Mouse (Mus musculus) cerebellum, postnatal 14 days (tissue): Measurements from ENCODE around the gene Kiz.

ENCODE experiments used
- DNase-seq, 2 experiments: peaks; one replicate each; pipeline ENCODE4 v3.0.0; 2021; ENCODE audit warnings: mixed read lengths in 2 of 2

The Kiz gene

DNA sequence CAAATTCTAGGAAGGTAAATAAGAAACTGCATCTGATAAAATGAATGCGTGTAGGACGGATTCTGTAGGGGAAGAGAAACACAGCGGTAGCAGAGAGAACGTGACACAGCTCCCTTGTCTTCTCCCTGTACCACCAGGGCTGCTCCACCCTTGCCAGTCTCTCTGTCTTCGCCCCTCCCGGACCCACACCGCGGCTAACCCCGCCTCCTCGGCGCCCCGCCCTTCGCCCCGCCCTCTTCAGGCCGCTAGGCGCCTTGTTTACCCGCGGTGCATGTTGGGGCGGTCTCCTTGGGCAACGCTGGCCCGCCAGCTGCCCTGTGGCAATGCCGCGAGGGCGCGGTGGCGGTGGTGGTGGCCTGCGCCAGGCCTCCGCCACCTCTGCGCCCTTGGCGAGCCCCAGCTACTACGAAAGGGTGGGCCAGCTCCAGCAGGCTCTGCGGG is at the start of gene Kiz:
Gene Kiz, plus strand, starts transcription at position 266 of the 441 bp plus-strand sequence.
- peak; percentile 95 to 96 for DNase-seq

DNA sequence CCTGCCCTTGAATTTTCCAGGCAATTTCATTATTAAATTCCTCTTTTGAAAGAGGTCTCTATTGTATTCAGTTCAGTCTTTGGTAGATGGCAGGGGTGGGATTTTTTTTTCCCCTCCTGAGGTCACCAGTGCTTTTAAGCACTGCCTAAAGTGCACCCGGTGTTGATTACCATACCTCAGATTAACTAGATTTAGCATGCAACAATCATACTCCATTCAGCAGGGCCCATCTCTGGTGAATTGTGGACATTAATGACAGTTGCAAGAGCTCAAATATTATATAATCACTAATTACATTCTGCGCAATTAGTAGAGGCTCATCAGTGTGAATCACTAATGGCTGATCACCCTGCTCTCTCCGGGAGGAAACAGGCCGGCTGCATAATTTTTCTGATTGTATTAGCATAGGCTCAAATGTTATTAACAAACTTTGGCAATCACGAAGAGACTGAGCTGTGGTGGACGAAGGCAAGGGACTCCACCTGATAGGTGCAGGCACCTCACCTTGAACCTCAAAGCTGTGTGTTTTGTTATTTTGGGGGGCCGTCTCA is 45.9 kb upstream of the Kiz start:
- no peak for DNase-seq

DNA sequence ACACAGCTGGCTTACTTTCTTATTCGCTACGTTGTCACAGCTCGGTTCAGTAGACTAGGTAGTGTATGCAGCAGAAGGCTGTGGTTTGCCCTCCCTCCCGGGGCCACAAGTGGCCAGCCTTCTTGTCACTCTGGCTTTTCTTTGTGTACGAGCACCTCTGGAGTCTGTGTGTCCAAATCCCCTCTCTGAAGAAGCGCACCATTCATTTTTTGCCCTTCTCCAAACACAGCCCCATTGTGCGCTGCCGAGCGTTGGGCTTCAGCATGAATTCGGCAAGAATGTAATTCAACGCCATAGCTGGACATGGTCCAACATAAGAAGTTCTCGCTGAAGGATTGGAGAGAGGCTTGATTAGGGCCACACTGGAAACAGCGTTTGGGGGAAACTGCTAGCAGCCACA is 45.0 kb upstream of the Kiz start:
- DNase-seq: no peak

DNA sequence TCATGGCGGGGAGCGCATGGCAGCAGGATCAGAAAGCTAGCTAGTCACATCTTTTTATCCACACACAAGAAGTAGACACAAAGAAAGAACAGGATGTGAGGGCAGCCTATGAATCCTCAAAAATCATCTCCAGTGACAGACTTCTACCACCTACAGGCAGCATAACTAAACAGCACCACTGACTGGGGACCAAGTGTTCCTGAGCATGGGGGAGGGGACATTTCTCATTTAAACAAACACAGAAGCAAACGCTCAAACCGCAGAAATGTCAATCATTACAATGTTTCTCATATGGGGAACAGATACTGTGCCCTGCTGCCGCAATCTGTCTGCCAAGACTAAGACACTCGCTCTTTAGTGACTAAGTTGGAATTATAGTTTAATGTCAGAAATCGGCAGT is 40.7 kb upstream of the Kiz start:
- DNase-seq: no peak

DNA sequence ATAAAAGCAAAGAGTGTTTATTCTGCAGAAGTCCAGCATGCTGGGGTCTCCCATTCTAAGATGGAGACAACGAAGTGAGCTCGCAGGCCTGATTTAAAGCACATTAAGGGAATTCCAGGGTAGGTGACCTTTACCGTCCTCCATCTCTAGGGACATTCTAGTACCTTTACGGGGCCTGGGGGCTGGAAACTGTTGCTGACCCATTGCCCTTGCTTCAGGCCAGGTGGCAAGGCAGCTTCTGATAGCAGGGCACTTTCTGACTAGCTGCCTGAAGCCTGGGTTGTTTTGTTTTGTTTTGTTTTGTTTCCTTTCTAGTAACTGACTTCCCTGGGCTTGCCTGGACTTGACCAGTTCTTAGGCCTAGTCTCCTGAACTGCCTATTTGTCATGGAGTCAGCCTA is 36.6 kb upstream of the Kiz start:
- DNase-seq: no peak

DNA sequence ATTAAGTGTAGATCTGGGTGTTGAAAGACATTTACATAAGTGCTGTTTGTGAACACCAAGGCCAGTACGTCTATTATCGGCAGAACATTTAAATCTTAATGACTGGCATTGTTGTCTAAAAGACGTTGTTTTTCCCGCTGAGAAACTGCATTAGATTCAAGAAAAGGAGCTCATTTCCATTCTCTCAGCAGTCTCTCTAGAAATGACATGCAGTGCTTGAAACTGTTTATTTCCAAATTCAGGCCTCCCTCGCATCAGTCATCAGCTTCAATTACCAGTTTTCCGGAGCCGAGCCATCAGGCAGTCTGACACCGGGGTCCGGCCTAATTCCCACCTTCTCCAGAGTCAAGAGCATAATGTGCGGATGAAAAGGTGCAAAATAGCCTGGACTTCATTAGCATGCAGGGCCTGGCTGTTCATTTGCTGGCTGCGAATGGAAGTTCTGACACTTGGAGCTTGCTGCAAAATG is 32.1 kb upstream of the Kiz start:
- DNase-seq: no peak

DNA sequence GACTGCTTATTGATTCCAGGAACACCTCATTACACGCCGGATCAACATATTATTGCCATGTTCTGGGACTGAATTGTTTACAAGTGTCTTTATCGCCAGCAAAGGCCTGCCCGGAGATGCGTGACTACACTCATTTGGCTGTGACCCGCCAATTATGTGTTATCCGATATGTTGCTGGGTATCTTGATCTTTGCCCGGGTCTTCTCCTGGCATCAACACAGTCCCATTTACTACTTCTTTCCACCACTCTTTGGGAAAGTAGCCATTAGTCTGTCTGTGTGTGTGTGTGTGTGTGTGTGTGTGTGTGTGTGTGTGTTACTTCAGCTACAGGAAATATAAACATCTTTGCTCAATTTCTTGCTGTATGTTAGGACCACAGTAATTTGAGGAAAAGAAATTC is 31.6 kb upstream of the Kiz start:
- DNase-seq: no peak

DNA sequence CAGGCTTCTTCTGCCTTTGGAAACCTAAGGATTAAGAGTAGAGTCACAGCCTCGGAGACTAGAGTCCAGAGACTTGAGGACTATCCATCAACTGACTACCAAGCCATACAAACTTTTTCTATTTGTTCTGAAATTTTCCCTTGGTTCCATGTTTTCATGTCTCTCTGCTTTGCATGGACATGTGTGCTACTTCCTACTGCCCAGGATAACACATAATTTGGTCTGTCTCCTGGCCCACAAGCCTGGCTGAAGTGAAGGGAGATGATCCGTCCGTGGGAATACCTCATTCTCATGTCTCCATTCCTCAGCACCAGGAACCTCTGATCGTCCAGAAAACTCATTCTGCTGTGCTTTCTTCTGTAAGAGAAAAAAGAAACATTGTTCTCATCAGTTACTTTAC is 27.7 kb upstream of the Kiz start:
- no peak for DNase-seq

DNA sequence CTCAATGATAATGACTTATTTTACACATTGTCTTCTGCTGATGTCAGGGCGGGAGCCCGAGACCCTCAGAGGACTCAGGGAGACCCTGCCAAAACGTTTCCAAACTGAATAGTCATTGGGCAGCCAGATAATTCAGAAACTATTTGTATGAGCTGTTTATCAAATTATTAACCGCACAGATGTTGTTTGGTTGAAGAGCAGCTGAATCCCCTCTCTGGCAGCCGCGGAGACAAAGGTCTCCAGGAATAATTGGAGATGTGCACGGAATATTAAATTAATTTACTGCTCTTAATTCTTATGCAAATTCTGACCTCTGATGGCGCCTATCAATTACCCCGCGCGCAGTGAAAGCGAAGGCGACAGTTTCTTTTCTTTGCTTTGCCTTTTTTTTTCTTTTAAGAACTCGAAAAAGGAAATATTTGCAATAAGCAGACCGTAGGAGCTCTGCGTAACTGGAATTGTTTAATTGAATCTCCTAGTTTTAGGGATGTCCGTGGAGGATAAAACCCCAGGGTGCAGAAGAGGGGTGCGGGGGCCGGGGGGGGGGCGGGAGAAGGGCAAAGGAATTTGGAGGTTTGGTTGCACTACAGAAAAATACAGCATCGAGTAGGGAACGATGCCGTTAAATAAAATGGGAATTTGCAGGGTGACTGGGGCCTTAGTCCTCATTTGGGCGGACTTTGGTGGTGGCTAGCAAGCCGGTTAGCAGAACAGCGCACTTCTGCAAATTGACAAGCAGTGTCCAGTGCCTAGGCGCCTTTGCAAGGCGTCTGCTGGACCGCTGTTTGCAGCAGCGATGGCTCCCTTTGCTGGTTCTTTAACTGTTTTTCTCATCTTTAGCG is 22.2 kb upstream of the Kiz start:
- DNase-seq: no peak

DNA sequence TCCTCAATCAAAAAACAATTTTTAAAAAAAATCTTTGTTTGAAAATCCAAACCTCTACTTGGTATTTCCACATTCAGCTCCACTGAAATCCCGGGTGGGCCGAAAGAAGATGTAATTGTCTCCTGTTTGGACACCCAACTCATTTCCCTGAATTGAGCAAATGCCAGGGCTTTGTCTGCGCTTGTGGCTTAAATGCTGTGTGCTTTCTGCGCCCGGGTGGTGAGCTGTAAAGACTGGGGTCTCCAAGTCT is 21.7 kb upstream of the Kiz start:
- peak in 1 of 2 experiments; percentile 43 for DNase-seq

DNA sequence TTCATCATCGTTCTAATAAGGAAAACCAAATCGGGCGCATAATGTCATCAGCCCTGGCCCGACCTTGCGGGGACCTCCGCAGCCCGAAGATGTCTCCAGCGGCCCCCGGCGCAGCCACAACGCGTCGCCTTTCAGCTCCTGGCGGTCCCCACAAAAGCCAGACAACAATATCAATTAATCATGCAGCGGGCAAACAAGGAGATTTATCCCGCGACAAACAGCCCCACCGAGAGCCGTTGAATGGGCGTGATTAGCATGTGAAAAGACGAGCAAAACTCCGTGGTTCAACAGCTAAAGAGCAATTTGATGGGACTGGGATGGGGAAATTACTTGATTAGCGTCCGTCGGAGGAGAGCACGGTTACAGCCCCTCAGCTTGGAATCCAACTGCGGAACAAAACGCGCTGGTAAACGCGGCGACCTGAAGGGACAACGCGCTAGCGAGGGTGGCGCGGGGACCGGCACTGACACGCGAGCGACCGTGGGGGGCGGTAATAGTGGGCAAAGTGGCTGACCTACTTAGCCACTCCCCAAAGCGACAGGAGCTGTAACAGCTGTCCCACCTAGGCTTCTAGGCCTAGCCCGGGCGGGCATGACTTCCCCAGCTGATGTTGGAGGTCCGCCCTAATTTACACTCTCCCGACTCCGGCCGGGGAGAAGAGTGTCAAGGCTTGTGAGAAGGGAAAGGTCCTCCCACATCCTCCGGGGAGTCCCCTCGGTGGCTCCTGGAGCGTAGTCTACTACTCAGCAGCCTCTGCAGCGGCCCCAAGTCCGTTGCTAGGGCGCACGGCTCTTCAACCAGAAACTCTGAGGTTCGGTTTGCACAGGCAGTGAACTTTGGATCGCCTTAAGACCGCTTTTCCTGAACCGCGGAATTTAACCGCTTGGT is 21.1 kb upstream of the Kiz start:
- peak in 1 of 2 experiments; percentile 42 for DNase-seq

DNA sequence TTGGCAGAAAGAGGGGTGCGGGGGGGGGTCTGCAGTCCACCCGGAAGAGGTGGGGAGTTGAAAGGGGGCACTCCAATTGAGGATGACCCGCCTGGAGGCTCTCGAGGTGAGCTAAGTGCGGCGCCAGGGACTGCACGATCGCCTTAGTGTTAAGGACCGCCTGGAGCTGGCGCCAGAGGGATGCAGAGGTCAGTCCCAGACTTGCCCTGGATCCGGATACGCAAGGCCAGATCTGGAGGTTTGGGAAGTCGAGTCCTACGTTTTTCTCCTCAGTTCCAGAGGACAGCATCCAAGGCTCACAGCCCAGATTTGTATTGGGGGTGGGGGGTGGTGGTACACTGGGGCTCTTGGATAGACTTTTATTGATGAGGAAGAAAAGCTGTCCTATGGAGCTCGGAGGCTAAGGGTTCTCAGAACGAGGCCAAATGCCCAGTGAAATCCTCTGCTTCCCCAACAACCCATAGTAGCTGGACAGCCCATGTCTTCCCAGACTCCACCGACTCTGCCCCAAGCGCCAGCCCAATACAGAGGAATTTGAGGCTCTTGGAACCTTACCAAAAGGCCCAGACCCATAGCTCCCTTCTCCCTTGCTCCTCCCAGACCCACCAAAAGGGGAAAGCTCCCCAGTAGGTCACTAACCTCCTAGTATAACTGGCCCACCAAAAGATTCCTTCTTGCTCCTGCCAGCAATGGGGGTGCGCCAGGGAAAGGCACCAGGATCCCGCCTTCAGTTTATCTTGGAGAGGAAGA is 20.2 kb upstream of the Kiz start:
- DNase-seq: no peak

DNA sequence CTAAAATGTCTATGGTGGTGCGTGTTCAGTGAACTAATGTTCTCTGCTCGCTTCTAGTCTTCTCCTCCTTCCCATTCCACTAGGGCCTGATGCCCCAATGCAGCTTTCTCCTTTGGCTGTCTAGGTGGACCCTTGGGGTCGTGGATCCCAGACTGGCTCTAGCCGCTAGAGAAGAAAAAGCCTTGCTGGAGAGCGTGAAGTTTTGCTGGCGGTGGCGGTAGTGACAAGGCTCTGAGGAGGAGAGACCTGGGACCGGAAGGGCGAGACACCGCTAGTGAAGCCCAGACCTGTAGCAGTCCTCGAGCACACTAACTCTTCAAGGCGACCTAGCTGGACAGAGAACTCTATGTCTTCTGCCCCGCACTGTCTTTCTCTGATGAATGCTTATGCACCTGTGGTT is 19.4 kb upstream of the Kiz start:
- no peak for DNase-seq

DNA sequence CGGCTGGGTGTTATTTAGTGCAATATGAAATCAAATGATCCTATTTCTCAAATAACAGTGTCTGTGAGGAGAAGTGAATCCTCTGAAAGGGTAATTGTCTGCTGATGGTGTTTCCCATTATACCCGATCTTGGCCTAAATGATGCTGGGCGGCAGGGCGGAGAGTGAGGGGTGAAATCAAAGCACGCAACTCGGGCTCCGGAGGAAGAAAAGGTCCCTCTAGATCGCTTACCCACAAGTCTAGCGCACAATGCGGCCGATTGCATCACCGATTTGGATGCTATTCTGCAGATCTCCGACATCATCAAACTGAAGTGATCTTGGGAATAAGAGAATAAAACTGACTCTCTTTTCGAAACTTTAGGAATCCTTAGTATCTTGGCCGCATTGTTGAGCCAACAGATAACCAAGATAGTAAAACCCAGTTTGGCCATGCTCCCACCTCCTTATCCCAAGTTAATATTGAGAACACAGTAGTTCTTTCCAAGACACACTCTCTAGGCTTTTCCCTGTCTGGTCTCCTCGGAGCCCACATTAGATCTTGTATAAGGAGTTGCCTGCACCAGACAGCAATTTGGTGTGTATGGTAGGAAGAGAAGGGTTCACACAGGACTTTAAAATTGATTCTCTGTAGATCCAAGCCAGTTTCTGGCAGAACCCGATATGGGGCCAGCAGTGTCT is 18.7 kb upstream of the Kiz start:
- peak in 1 of 2 experiments; percentile 17 for DNase-seq

DNA sequence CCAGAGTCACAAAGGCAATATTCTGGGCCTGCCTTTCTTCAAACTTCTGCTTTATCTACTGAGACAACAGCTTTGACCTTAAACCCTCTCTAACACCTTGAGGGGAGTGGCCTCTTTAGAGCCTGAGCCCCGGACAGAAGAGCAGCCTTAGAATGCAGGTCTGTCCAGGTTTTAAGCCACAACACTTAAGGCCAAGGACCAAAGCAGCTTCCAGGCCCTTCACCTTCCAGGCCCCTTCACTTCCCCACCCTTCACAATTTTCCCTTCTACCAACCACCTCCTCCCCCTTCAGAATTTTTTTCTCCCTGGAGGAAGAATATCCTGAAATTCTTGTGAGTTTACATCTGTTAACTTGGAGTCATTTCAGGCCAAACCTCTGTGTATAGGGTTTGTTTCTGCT is 18.0 kb upstream of the Kiz start:
- no peak for DNase-seq

DNA sequence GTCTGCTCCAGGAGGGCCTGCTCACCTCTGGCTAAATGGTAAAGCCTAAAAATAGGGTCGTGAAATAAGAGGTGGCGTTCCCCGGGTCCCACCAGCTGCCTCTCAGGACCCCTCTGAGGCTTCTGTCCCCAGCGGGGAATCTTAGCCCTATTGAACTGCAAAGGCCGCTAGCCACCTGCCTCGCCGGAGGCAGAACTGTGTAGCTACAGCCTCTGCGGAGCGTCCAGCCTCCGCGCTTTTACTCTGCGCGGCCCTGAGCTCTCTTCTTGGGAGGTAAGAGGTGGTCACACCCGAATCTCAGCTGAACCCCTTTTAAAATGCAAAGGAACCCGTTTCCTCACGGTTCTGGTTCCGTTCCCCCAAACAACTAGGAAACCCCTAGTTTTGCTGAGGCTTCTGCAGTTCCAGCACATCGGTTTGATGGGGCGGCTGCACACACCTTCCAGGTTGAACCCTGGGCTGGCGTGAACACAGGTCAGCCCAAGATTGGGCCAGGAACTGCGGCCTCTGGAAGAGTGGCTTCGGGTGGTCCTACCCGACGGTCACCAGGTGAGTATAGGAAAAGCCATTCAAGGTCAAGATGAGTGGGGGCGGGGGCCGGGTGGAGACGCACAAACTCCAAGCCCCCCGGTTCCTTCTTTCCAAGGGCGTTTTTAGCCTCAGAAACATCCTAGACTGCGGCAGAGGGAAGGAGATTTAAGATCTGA is 16.9 kb upstream of the Kiz start:
- DNase-seq: no peak

DNA sequence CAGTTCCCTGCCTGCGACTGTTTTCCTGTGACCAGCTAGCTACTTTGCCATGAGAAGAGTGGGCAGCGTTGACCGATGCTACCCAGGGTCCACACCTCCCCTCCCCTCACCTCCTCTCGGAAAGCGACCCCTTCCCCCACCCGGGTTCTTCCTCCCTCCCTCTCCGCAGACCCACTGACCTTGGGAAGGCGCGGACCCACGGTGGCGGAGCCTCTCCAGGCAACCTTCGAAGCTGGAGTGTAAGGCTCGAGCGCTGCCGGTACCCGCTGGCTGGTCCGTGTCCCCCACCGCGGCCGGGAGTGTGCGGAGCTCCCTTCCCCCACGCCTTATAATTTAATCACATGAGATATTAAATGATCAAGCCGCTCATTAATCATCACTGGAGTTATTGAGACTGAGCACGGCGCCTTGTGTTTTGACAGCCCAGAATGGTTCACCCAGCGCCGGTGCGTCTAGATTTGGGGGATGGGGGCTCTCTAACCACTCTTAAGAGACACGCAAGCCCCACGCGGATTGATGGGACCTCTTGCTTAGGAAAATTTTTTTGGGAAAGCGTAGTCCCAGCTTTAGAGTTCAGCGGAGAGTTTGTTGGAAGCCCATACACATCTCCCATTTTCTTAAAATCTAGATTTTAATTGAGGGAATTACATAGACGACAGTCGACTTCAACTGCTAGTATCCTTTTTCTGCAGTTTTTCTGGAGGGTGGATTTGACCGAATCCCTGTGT is 16.2 kb upstream of the Kiz start:
- DNase-seq: peak in 1 of 2 experiments; percentile 22

DNA sequence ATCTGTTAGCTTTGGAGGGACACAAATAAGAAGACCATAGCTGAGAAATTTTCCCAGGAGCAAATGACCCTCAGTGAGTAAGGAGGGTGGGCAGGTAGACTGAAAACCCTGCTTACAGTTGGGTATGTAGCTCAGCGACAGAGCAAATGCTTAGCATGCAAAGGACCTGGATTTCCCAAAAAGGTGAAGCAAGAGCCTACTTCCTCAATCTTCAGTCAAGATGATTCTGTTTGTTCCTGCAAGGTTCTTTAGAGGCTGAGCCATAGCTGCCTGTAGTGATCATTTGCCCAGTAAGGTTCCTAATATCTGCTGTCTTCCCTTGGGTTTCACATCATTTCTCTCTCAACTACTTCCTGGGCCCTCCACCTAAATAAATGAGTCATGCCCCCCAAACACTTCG is 7.8 kb upstream of the Kiz start:
- no peak for DNase-seq

DNA sequence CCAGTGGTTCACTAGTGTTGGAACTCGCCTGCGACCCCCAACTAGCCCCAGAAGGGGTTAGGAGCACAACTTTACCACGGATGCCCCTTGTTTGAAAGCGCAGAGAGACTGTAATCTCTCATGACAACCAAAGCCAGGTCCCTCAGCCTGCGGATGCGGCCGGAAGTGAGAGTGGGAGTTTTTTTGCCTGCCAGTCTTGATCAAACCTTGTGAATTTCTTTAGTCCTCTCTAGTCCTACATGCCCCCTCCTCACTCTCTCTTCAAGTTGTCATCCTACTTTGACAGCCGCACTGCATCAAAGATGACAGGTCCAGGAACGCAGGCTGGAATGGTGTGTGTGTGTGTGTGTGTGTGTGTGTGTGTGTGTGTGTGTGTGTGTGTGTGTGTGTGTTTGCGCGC is 456 bp downstream of the Kiz start:
- DNase-seq: peak in 1 of 2 experiments; percentile 52

DNA sequence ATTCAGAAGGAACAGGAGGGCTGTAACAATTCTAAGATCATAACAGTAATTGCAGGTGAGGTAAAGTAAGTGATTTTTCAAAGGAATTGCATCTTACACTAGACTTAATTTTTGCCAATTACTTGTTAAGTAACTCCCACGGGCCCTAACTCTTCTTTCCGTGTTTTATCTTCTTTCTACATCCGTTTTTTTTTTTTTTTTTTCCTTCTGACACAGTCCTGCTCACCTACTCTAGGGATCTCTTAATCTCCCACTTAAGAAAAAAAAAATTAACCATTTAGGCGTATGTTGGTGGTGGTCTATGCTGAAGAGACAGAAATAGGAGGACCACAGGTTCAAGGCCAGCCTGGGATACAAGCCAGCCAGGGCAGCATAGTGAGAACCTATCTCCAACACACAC is 1.2 kb downstream of the Kiz start:
- no peak for DNase-seq

DNA sequence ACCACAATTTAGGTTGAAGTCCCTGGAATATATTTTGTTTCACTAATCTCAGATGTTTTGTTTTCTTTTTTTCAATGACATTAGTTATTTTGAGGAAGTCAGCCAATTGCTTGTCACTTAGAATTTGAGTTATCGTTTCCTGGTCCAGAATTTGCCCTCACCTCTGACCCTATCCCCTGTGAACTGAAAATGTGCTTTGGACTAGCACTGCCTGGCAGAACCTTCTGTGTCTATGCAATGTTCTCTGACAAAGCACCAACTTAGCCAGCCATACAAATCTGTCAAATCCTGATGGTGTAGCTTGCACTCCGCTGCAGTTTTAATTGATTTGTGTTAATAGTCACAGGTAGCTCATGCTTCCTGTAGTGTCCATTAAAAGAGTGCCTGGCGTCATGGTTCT is 10.1 kb downstream of the Kiz start:
- no peak for DNase-seq
